ENCODE assay signal across 8 mouse cellular contexts in genomic region chr9:108691846-108692225, GRCm38 (mm10). TPM values are rescaled to one million over a fixed set of nuclear protein-coding genes. Genes with fewer than 3 reads are reported as not detected.
DNase-seq lines count a peak whose midpoint lies in the region; ATAC-seq and TF ChIP-seq lines count a peak whose summit lies in the region.

No protein-coding gene starts in this region.

- H3K27me3 ChIP-seq in forebrain, embryonic 10.5 days (ENCODE audit: poor library complexity, severe bottlenecking): peaks cover 43% of the 10 kb centered on the region
- no peaks in the 10 kb centered on the region for H3K27me3 ChIP-seq in heart, embryonic 15.5 days
- H3K27me3 ChIP-seq in liver, embryonic 14.5 days (ENCODE audit: control insufficient read depth, insufficient read depth, low read length): peaks cover 24% of the 10 kb centered on the region
- H3K27me3 ChIP-seq in stomach, embryonic 15.5 days (replicated peaks): no peaks in the 10 kb centered on the region

- peak overlapping the region; percentile 87 for H3K27ac ChIP-seq in forebrain, embryonic 10.5 days
- H3K27ac ChIP-seq in heart, embryonic 15.5 days: peak overlapping the region; percentile 69
- H3K27ac ChIP-seq in liver, embryonic 14.5 days: 0 out of 2 replicates have a peak overlapping the region, but pooled peaks have one; percentile 8
- H3K27ac ChIP-seq in stomach, embryonic 15.5 days: peak overlapping the region; percentile 63

- peak overlapping the region; percentile 92 for H3K4me2 ChIP-seq in heart, embryonic 15.5 days
- peak overlapping the region; percentile 85 for H3K4me2 ChIP-seq in liver, embryonic 14.5 days (ENCODE audit: low read depth)
- peak overlapping the region; percentile 92 for H3K4me2 ChIP-seq in stomach, embryonic 15.5 days

- peaks cover 3% of the 10 kb centered on the region; the same call in 1 of the 2 replicates for H3K36me3 ChIP-seq in forebrain, embryonic 10.5 days (replicated peaks)
- H3K36me3 ChIP-seq in heart, embryonic 15.5 days: no peaks in the 10 kb centered on the region
- H3K36me3 ChIP-seq in liver, embryonic 14.5 days (replicated peaks; ENCODE audit: control insufficient read depth, insufficient read depth, low read depth): no peaks in the 10 kb centered on the region
- no peaks in the 10 kb centered on the region for H3K36me3 ChIP-seq in stomach, embryonic 15.5 days

- H3K9ac ChIP-seq in heart, embryonic 15.5 days: peak overlapping the region; percentile 81
- H3K9ac ChIP-seq in liver, embryonic 14.5 days (replicated peaks): peak overlapping the region; percentile 70
- H3K9ac ChIP-seq in stomach, embryonic 15.5 days: peak overlapping the region; percentile 62

- H3K4me1 ChIP-seq in forebrain, embryonic 10.5 days: peaks cover 53% of the 10 kb centered on the region
- H3K4me1 ChIP-seq in heart, embryonic 15.5 days (replicated peaks): peaks cover 17% of the 10 kb centered on the region
- H3K4me1 ChIP-seq in liver, embryonic 14.5 days (replicated peaks; ENCODE audit: control insufficient read depth in 2 of 2, insufficient read depth in 2 of 2, low read length in 1 of 2): peaks cover 4 to 12% of the 10 kb centered on the region in 2 experiments; a peak in 2 of 4 replicates
- peaks cover 11% of the 10 kb centered on the region for H3K4me1 ChIP-seq in stomach, embryonic 15.5 days

- peak overlapping the region; percentile 69 for H3K4me3 ChIP-seq in forebrain, embryonic 10.5 days
- peak overlapping the region; percentile 68 for H3K4me3 ChIP-seq in heart, embryonic 15.5 days
- H3K4me3 ChIP-seq in liver, embryonic 14.5 days (ENCODE audit: insufficient read depth in 1 of 2, low read depth in 2 of 2, low read length in 2 of 2): peak overlapping the region; percentile 38 to 70
- peak overlapping the region; percentile 69 for H3K4me3 ChIP-seq in stomach, embryonic 15.5 days (replicated peaks)

- H3K9me3 ChIP-seq in forebrain, embryonic 10.5 days: no peaks in the 10 kb centered on the region
- H3K9me3 ChIP-seq in heart, embryonic 15.5 days (replicated peaks): no peaks in the 10 kb centered on the region
- no peaks in the 10 kb centered on the region for H3K9me3 ChIP-seq in liver, embryonic 14.5 days (ENCODE audit: control insufficient read depth, low read length)
- H3K9me3 ChIP-seq in stomach, embryonic 15.5 days: no peaks in the 10 kb centered on the region

- TF ChIP-seq EP300 in liver, embryonic 14.5 days (IDR thresholded peaks at IDR 0.05; ENCODE audit: low read depth): no peak

- DNase-seq in CD4-positive helper T cell, adult 2 months (ENCODE audit: low read depth, low spot score): peak; percentile 74
- peak; percentile 50 for DNase-seq in c-Kit-positive CD71-negative TER-119-negative erythroid progenitor cells, embryonic 14.5 days (ENCODE audit: low read depth)
- peak; percentile 82 for DNase-seq in forebrain, embryonic 10.5 days (ENCODE audit: extremely low spot score, low spot score)
- DNase-seq in kidney, postnatal 25 days: peak; percentile 89 to 96
- DNase-seq in liver, embryonic 14.5 days (ENCODE audit: low read depth in 3 of 3, low spot score in 3 of 3): peak; percentile 60 to 66 (median 63)
- peak; percentile 87 for DNase-seq in neural tube, embryonic 10.5 days (ENCODE audit: extremely low spot score, low spot score)

- TF ChIP-seq CTCF in liver, embryonic 14.5 days (IDR thresholded peaks at IDR 0.05; ENCODE audit: low read depth): no peak

- ATAC-seq in heart, embryonic 15.5 days (replicated peaks; ENCODE audit: insufficient number of reproducible peaks, insufficient read depth, low FRiP score, low read depth): peak; percentile 90
- ATAC-seq in liver, embryonic 14.5 days (ENCODE audit: insufficient read depth): peak; percentile 87
- peak; percentile 91 for ATAC-seq in stomach, embryonic 15.5 days (ENCODE audit: insufficient read depth, low FRiP score, low read depth)

- under 1% methylated on average over 42 of the region's 42 CpGs for WGBS in forebrain, embryonic 10.5 days
- under 1% methylated on average over 39 of the region's 42 CpGs for WGBS in heart, embryonic 15.5 days
- under 1% methylated on average over 42 of the region's 42 CpGs for WGBS in liver, embryonic 14.5 days (ENCODE audit: insufficient replicate concordance)
- WGBS in stomach, embryonic 15.5 days: under 1% methylated on average over 42 of the region's 42 CpGs

RNA-seq across cellular contexts. Expression of gene Prkar2a, which starts 2.7 kb away (rescaled TPM):
- 28.5 and 30.1 TPM in 2 replicates for polyA plus RNA-seq in forebrain, embryonic 10.5 days (2016; fragmentation: Nextera tagmentation; extraction: Ambion mirVana)
- 25.7 and 26.8 TPM in 2 replicates for polyA plus RNA-seq in heart, embryonic 15.5 days (2015; fragmentation: Nextera tagmentation; extraction: Ambion mirVana)
- polyA plus RNA-seq in liver, embryonic 14.5 days (2012; rRNA removed): 5.0 and 6.4 TPM in 2 replicates
- 9.9 and 10.1 TPM in 2 replicates for polyA plus RNA-seq in liver, embryonic 14.5 days (2014; fragmentation: Nextera tagmentation; extraction: Ambion mirVana)
- polyA plus RNA-seq in stomach, embryonic 15.5 days (2015; fragmentation: Nextera tagmentation; extraction: Ambion mirVana): 32.9 and 39.3 TPM in 2 replicates

RNA-seq across cellular contexts. Expression of gene Slc25a20, which starts 29.9 kb away (rescaled TPM):
- 33.1 and 35.8 TPM in 2 replicates for polyA plus RNA-seq in forebrain, embryonic 10.5 days (2016; fragmentation: Nextera tagmentation; extraction: Ambion mirVana)
- polyA plus RNA-seq in heart, embryonic 15.5 days (2015; fragmentation: Nextera tagmentation; extraction: Ambion mirVana): 73.4 and 74.6 TPM in 2 replicates
- polyA plus RNA-seq in liver, embryonic 14.5 days (2012; rRNA removed): 5.8 and 8.6 TPM in 2 replicates
- 12.3 and 14.0 TPM in 2 replicates for polyA plus RNA-seq in liver, embryonic 14.5 days (2014; fragmentation: Nextera tagmentation; extraction: Ambion mirVana)
- polyA plus RNA-seq in stomach, embryonic 15.5 days (2015; fragmentation: Nextera tagmentation; extraction: Ambion mirVana): 40.5 and 51.1 TPM in 2 replicates

RNA-seq across cellular contexts. Expression of gene Arih2, which starts 42.6 kb away (rescaled TPM):
- polyA plus RNA-seq in forebrain, embryonic 10.5 days (2016; fragmentation: Nextera tagmentation; extraction: Ambion mirVana): 64.1 and 69.1 TPM in 2 replicates
- polyA plus RNA-seq in heart, embryonic 15.5 days (2015; fragmentation: Nextera tagmentation; extraction: Ambion mirVana): 38.3 and 47.1 TPM in 2 replicates
- 15.3 and 17.7 TPM in 2 replicates for polyA plus RNA-seq in liver, embryonic 14.5 days (2012; rRNA removed)
- 18.0 and 22.0 TPM in 2 replicates for polyA plus RNA-seq in liver, embryonic 14.5 days (2014; fragmentation: Nextera tagmentation; extraction: Ambion mirVana)
- polyA plus RNA-seq in stomach, embryonic 15.5 days (2015; fragmentation: Nextera tagmentation; extraction: Ambion mirVana): 42.0 and 43.5 TPM in 2 replicates

Comparison
In these comparisons a context has a peak if more than half of its experiments do, and no peak if none do; other contexts are left out.
1. Peak in every context shown above with its lines: DNase-seq, ATAC-seq, H3K4me3 ChIP-seq and H3K27ac ChIP-seq.
2. H3K27ac ChIP-seq: peak in every context shown above with its lines; median percentile 87 in forebrain, embryonic 10.5 days; 69 in heart, embryonic 15.5 days; 63 in stomach, embryonic 15.5 days; 8 in liver, embryonic 14.5 days.